Mouse (Mus musculus): ENCODE results near the gene Zkscan8.

GRCm38 (mm10) chr13:21469097-21469496 is 61.8 kb downstream of the Zkscan8 start:
- no peak for TF ChIP-seq POLR2A (IDR thresholded peaks at IDR 0.05; ENCODE audit: insufficient read depth, low read depth, low read length)
- TF ChIP-seq CTCF (IDR thresholded peaks at IDR 0.05; ENCODE audit: insufficient read depth, low read depth, low read length): no peak

All from olfactory bulb, adult 2 months (tissue).